ENCODE assay signal across 8 mouse cellular contexts in genomic region chrX:48256468-48257007, GRCm38 (mm10). TPM values are rescaled to one million over a fixed set of nuclear protein-coding genes. Genes with fewer than 3 reads are reported as not detected.
DNase-seq lines count a peak whose midpoint lies in the region; ATAC-seq and TF ChIP-seq lines count a peak whose summit lies in the region.

Gene Utp14a, plus strand, starts transcription at chrX:48256862.

- TF ChIP-seq EP300 in ES-Bruce4 (IDR thresholded peaks at IDR 0.05; ENCODE audit: insufficient read depth, low read depth, low read length) = no peak
- 0 out of 2 replicates have a peak, but pooled peaks have one; percentile 20 for TF ChIP-seq EP300 in liver, postnatal 0 days (IDR thresholded peaks at IDR 0.05; ENCODE audit: low read depth)

- H3K9me3 ChIP-seq in ES-Bruce4 (replicated peaks; ENCODE audit: control insufficient read depth, insufficient read depth, low read length, poor library complexity, severe bottlenecking) = no peaks in the 10 kb centered on the region
- H3K9me3 ChIP-seq in forebrain, embryonic 13.5 days (replicated peaks) = no peaks in the 10 kb centered on the region
- no peaks in the 10 kb centered on the region for H3K9me3 ChIP-seq in liver, postnatal 0 days (ENCODE audit: low read length)
- H3K9me3 ChIP-seq in neural tube, embryonic 14.5 days (ENCODE audit: control insufficient read depth, low read length) = no peaks in the 10 kb centered on the region

- H3K4me3 ChIP-seq in ES-Bruce4 (ENCODE audit: low read depth, low read length) = peak within 1 kb of the TSS; percentile 91
- peak within 1 kb of the TSS; percentile 51 for H3K4me3 ChIP-seq in forebrain, embryonic 13.5 days
- peak within 1 kb of the TSS; percentile 68 for H3K4me3 ChIP-seq in liver, postnatal 0 days (ENCODE audit: low read depth, low read length)
- H3K4me3 ChIP-seq in neural tube, embryonic 14.5 days (ENCODE audit: low read depth, low read length) = peak within 1 kb of the TSS; percentile 41

- no peak for TF ChIP-seq POLR2A in ES-Bruce4 (IDR thresholded peaks at IDR 0.05; ENCODE audit: insufficient read depth, low read length)

- H3K27me3 ChIP-seq in ES-Bruce4 (ENCODE audit: control insufficient read depth, insufficient read depth, low read length, poor library complexity, severe bottlenecking) = no peaks in the 10 kb centered on the region
- H3K27me3 ChIP-seq in forebrain, embryonic 13.5 days = no peaks in the 10 kb centered on the region
- H3K27me3 ChIP-seq in liver, postnatal 0 days (ENCODE audit: insufficient read depth, low read length) = no peaks in the 10 kb centered on the region
- H3K27me3 ChIP-seq in neural tube, embryonic 14.5 days (ENCODE audit: control insufficient read depth, insufficient read depth, low read length) = no peaks in the 10 kb centered on the region

- peaks cover 9% of the 10 kb centered on the region for H3K36me3 ChIP-seq in ES-Bruce4 (ENCODE audit: control insufficient read depth, insufficient read depth, low read length, poor library complexity, severe bottlenecking)
- no peaks in the 10 kb centered on the region for H3K36me3 ChIP-seq in forebrain, embryonic 13.5 days (ENCODE audit: poor library complexity, severe bottlenecking)
- no peaks in the 10 kb centered on the region for H3K36me3 ChIP-seq in liver, postnatal 0 days (replicated peaks; ENCODE audit: insufficient read depth, low read length)
- H3K36me3 ChIP-seq in neural tube, embryonic 14.5 days (ENCODE audit: control insufficient read depth, insufficient read depth, low read length) = no peaks in the 10 kb centered on the region

- H3K4me2 ChIP-seq in forebrain, embryonic 13.5 days = peak within 1 kb of the TSS; percentile 61
- peak within 1 kb of the TSS; percentile 71 for H3K4me2 ChIP-seq in liver, postnatal 0 days (ENCODE audit: low read depth, low read length)
- peak within 1 kb of the TSS; percentile 42 for H3K4me2 ChIP-seq in neural tube, embryonic 14.5 days (ENCODE audit: low read depth, low read length)

- peak; percentile 95 to 98 for DNase-seq in heart, postnatal 10 days
- peak; percentile 83 for DNase-seq in large intestine, adult 2 months (ENCODE audit: low read depth, low spot score)
- peak; percentile 93 for DNase-seq in liver, postnatal 0 days
- peak; percentile 92 for DNase-seq in testis, postnatal 10 days (ENCODE audit: low spot score)

- no peak for TF ChIP-seq CTCF in ES-Bruce4 (IDR thresholded peaks at IDR 0.05; ENCODE audit: low read depth, low read length)
- TF ChIP-seq CTCF in liver, postnatal 0 days (IDR thresholded peaks at IDR 0.05; ENCODE audit: low read depth) = no peak

- WGBS in forebrain, embryonic 13.5 days = 14% methylated on average over 33 of the region's 33 CpGs
- 10% methylated on average over 33 of the region's 33 CpGs for WGBS in large intestine, adult 2 months
- WGBS in liver, postnatal 0 days (ENCODE audit: insufficient replicate concordance) = 12% methylated on average over 33 of the region's 33 CpGs
- 10% methylated on average over 33 of the region's 33 CpGs for WGBS in neural tube, embryonic 14.5 days

- ATAC-seq in cerebellum, adult (ENCODE audit: insufficient number of reproducible peaks, low FRiP score, low TSS enrichment) = peak; percentile 97
- ATAC-seq in forebrain, embryonic 13.5 days = peak; percentile 100
- peak; percentile 99 for ATAC-seq in liver, postnatal 0 days
- peak; percentile 100 for ATAC-seq in neural tube, embryonic 14.5 days (ENCODE audit: low read depth)

- H3K27ac ChIP-seq in ES-Bruce4 (ENCODE audit: insufficient read depth, low read length) = peak within 1 kb of the TSS; percentile 48
- H3K27ac ChIP-seq in forebrain, embryonic 13.5 days = peak within 1 kb of the TSS; percentile 85
- H3K27ac ChIP-seq in liver, postnatal 0 days (ENCODE audit: low read depth) = peak within 1 kb of the TSS; percentile 87
- H3K27ac ChIP-seq in neural tube, embryonic 14.5 days (ENCODE audit: low read depth, low read length) = peak within 1 kb of the TSS; percentile 68

- intact Hi-C loops in heart, postnatal 10 days (cut with DNase I) = loop anchor here (5.0 kb wide), 2 partner anchors 49 to 259 kb away; partner anchors contain the start of gene Zdhhc9

- no peaks in the 10 kb centered on the region for H3K4me1 ChIP-seq in ES-Bruce4 (ENCODE audit: control insufficient read depth, insufficient read depth, low read length)
- peaks cover 9% of the 10 kb centered on the region; the same call in 1 of the 2 replicates for H3K4me1 ChIP-seq in forebrain, embryonic 13.5 days
- 0 out of 2 replicates have a peak, but pooled peaks cover 4% of the 10 kb centered on the region for H3K4me1 ChIP-seq in liver, postnatal 0 days (ENCODE audit: insufficient read depth)
- H3K4me1 ChIP-seq in neural tube, embryonic 14.5 days (ENCODE audit: control insufficient read depth, insufficient read depth, low read length) = no peaks in the 10 kb centered on the region

- peak within 1 kb of the TSS; percentile 74 for H3K9ac ChIP-seq in ES-Bruce4 (ENCODE audit: low read depth, poor library complexity, severe bottlenecking)
- peak within 1 kb of the TSS; percentile 63 for H3K9ac ChIP-seq in forebrain, embryonic 13.5 days
- peak within 1 kb of the TSS; percentile 68 for H3K9ac ChIP-seq in liver, postnatal 0 days (replicated peaks)
- H3K9ac ChIP-seq in neural tube, embryonic 14.5 days (replicated peaks; ENCODE audit: low read depth, low read length) = peak within 1 kb of the TSS; percentile 29; the same call in 1 of the 2 replicates

RNA-seq across cellular contexts. Expression of gene Utp14a, which starts in this region (rescaled TPM):
- polyA plus RNA-seq in ES-Bruce4 (2011; ENCODE audit: insufficient read depth, insufficient read length, low read depth, missing spikeins) = 61.6 and 62.7 TPM in 2 replicates
- polyA plus RNA-seq in forebrain, embryonic 13.5 days (2015; fragmentation: Nextera tagmentation; extraction: Ambion mirVana) = 23.6 and 27.2 TPM in 2 replicates
- total RNA-seq in heart, postnatal 10 days (2021) = 10 to 100 TPM; 13.9 to 17.3 TPM
- 3.1 and 3.3 TPM in 2 replicates for polyA plus RNA-seq in large intestine, adult 2 months (2012; rRNA removed)
- polyA plus RNA-seq in liver, postnatal 0 days (2015; fragmentation: Nextera tagmentation; extraction: Ambion mirVana) = 7.9 and 8.1 TPM in 2 replicates
- polyA plus RNA-seq in neural tube, embryonic 14.5 days (2014; fragmentation: Nextera tagmentation; extraction: Ambion mirVana) = 15.9 and 17.0 TPM in 2 replicates

Comparison
In these comparisons a context has a peak if more than half of its experiments do, and no peak if none do; other contexts are left out.
1. Peak in every context shown above with its lines: DNase-seq, ATAC-seq, H3K4me3 ChIP-seq and H3K27ac ChIP-seq.
2. H3K4me3 ChIP-seq: peak in every context shown above with its lines; median percentile 91 in ES-Bruce4; 68 in liver, postnatal 0 days; 51 in forebrain, embryonic 13.5 days; 41 in neural tube, embryonic 14.5 days.